Mouse (Mus musculus) kidney, postnatal 36 days (tissue): ENCODE data around the gene H2-Oa.
"Not testable (repeated sequence)": the region's sequence is repeated elsewhere in the genome, so short reads cannot be mapped to it uniquely, and the experiment has no call there.

Source experiments
- DNase-seq, 2 experiments: peaks; one replicate each; pipeline ENCODE4 v3.0.0; 2021 to 2022; ENCODE audit warnings: mixed read lengths in 2 of 2

The H2-Oa gene

GRCm38 (mm10) chr17:34143461-34143860, 51.3 kb downstream of the H2-Oa start:
- no peak for DNase-seq

GRCm38 (mm10) chr17:34144221-34144620, 52.1 kb downstream of the H2-Oa start:
- not testable (repeated sequence) for DNase-seq
